Mouse (Mus musculus) heart, embryonic 14.5 days (tissue): Measurements from ENCODE around the gene Coa6. TPM values are rescaled to one million over a fixed set of nuclear protein-coding genes. Genes with fewer than 3 reads are reported as not detected.

Source experiments
- ATAC-seq: fragments of 200-750 bp; cut with Nextera tagmentation; 2 replicates; pipeline ENCODE4 v1.8.0; 2017; ENCODE audit warnings: low read depth, moderate TSS enrichment; ENCODE audit not compliant: insufficient number of reproducible peaks, insufficient read depth, low FRiP score
- H3K27ac ChIP-seq, 2 experiments: fragments of 200-500 bp in 1 of 2; fragments of 300-500 bp in 1 of 2; sonication (generic) in 1 of 2; replicated peaks in 1 of 2; 2 replicates each; pipeline ENCODE4 v1.5.1; 2012 to 2014; ENCODE audit warnings: low read depth in 2 of 2, low read length in 2 of 2, control low read depth in 1 of 2, mild to moderate bottlenecking in 1 of 2, mixed read lengths in 1 of 2; ENCODE audit not compliant: control insufficient read depth in 1 of 2, insufficient read depth in 1 of 2
- H3K27me3 ChIP-seq: fragments of 300-500 bp; sonication (generic); 2 replicates; pipeline ENCODE4 v1.6.1; 2014; ENCODE audit warnings: mild to moderate bottlenecking, low read length, control low read depth; ENCODE audit not compliant: control insufficient read depth, insufficient read depth
- H3K36me3 ChIP-seq: fragments of 300-500 bp; sonication (generic); 2 replicates; pipeline ENCODE4 v1.6.1; 2014; ENCODE audit warnings: mild to moderate bottlenecking, control low read depth, low read length, mixed read lengths; ENCODE audit not compliant: control insufficient read depth, insufficient read depth
- H3K4me1 ChIP-seq, 2 experiments: fragments of 200-500 bp in 1 of 2; fragments of 300-500 bp in 1 of 2; sonication (generic) in 1 of 2; 2 replicates each; pipeline ENCODE4 v1.6.1; 2012 to 2014; ENCODE audit warnings: low read length in 2 of 2, control low read depth in 1 of 2, mixed read lengths in 1 of 2; ENCODE audit not compliant: control insufficient read depth in 2 of 2, insufficient read depth in 2 of 2
- H3K4me2 ChIP-seq: fragments of 300-500 bp; sonication (generic); 2 replicates; pipeline ENCODE4 v1.6.1; 2014; ENCODE audit warnings: mild to moderate bottlenecking, low read length
- H3K4me3 ChIP-seq, 2 experiments: fragments of 200-500 bp in 1 of 2; fragments of 300-500 bp in 1 of 2; sonication (generic) in 1 of 2; 2 replicates each; pipeline ENCODE4 v1.5.1; 2012 to 2014; ENCODE audit warnings: low read length in 2 of 2, mild to moderate bottlenecking in 2 of 2, control low read depth in 1 of 2, low read depth in 1 of 2, moderate library complexity in 1 of 2; ENCODE audit not compliant: control insufficient read depth in 1 of 2, insufficient read depth in 1 of 2
- H3K9ac ChIP-seq: fragments of 300-500 bp; sonication (generic); 2 replicates; pipeline ENCODE4 v1.6.1; 2014; ENCODE audit warnings: mild to moderate bottlenecking, low read length
- H3K9me3 ChIP-seq: fragments of 300-500 bp; sonication (generic); 2 replicates; pipeline ENCODE4 v1.6.1; 2016; ENCODE audit warnings: low read length, control low read depth; ENCODE audit not compliant: control insufficient read depth
- WGBS: fragments of 180-500 bp; shearing (Covaris S2); extraction: QIAGEN DNeasy Blood & Tissue Kit; methylation state at CpG from one replicate; pipeline ENCODE4 v1.1.7; 2014; 5-methylcytosine and 5-hydroxymethylcytosine counted together
- polyA plus RNA-seq: library from polyadenylated mRNA; unstranded; fragments of >200 nt; fragmentation: Nextera tagmentation; extraction: Ambion mirVana; gene quantifications from 2 replicates; pipeline ENCODE4 v1.2.1, GENCODE M21; 2014

Coa6 gene
- polyA plus RNA-seq, 1 experiment from 2014 or later: 61.8 TPM

- ATAC-seq: no peak
- H3K9ac ChIP-seq: no peak overlapping the region
- no peak overlapping the region for H3K27ac ChIP-seq
- WGBS: 75% methylated on average over 1 of the region's 1 CpGs
- H3K27me3 ChIP-seq: no peaks in the 10 kb centered on the region
- no peaks in the 10 kb centered on the region for H3K9me3 ChIP-seq
- no peak overlapping the region for H3K4me2 ChIP-seq
- peaks cover 5 to 14% of the 10 kb centered on the region in 2 experiments for H3K4me1 ChIP-seq
- no peak overlapping the region for H3K4me3 ChIP-seq
- peaks cover 48% of the 10 kb centered on the region for H3K36me3 ChIP-seq
Observed at GRCm38 (mm10) chr8:126424946-126425345, 2.6 kb downstream of the Coa6 start.

GRCm38 (mm10) chr8:126429635-126430034, 7.3 kb downstream of the Coa6 start:
- no peak overlapping the region for H3K9ac ChIP-seq
- H3K9me3 ChIP-seq: no peaks in the 10 kb centered on the region
- H3K4me3 ChIP-seq: no peak overlapping the region
- H3K36me3 ChIP-seq: peaks cover 87% of the 10 kb centered on the region
- H3K27me3 ChIP-seq: no peaks in the 10 kb centered on the region
- no peaks in the 10 kb centered on the region for H3K4me1 ChIP-seq
- no peak overlapping the region for H3K4me2 ChIP-seq
- no peak overlapping the region for H3K27ac ChIP-seq
- WGBS: 86% methylated on average over 5 of the region's 5 CpGs
- no peak for ATAC-seq

GRCm38 (mm10) chr8:126433827-126434226, 11.5 kb downstream of the Coa6 start:
- no peaks in the 10 kb centered on the region for H3K4me1 ChIP-seq
- H3K9ac ChIP-seq: no peak overlapping the region
- H3K9me3 ChIP-seq: no peaks in the 10 kb centered on the region
- no peak overlapping the region for H3K4me2 ChIP-seq
- H3K36me3 ChIP-seq: peaks cover 86% of the 10 kb centered on the region
- WGBS: 73% methylated on average over 7 of the region's 7 CpGs
- no peak overlapping the region for H3K27ac ChIP-seq
- H3K4me3 ChIP-seq: no peak overlapping the region
- no peaks in the 10 kb centered on the region for H3K27me3 ChIP-seq
- ATAC-seq: no peak

GRCm38 (mm10) chr8:126438937-126439336, 16.6 kb downstream of the Coa6 start:
- no peak overlapping the region for H3K27ac ChIP-seq
- no peak for ATAC-seq
- H3K9me3 ChIP-seq: no peaks in the 10 kb centered on the region
- peaks cover 63% of the 10 kb centered on the region for H3K36me3 ChIP-seq
- H3K27me3 ChIP-seq: no peaks in the 10 kb centered on the region
- no peak overlapping the region for H3K9ac ChIP-seq
- no peaks in the 10 kb centered on the region for H3K4me1 ChIP-seq
- no peak overlapping the region for H3K4me3 ChIP-seq
- WGBS: 53% methylated on average over 2 of the region's 2 CpGs
- H3K4me2 ChIP-seq: no peak overlapping the region

- Histone ChIP-seq H3K9me3 (no peaks in the 10 kb centered on the region), H3K27ac (no peak overlapping the region), H3K4me3 (no peak overlapping the region), H3K36me3 (peaks cover 94% of the 10 kb centered on the region), H3K27me3 (no peaks in the 10 kb centered on the region), H3K4me1 (no peaks in the 10 kb centered on the region), H3K4me2 (no peak overlapping the region), H3K9ac (no peak overlapping the region)
- 89% methylated on average over 8 of the region's 8 CpGs for WGBS
- no peak for ATAC-seq
Observed at GRCm38 (mm10) chr8:126451158-126451557, 28.8 kb downstream of the Coa6 start.

- H3K4me1 ChIP-seq: no peaks in the 10 kb centered on the region
- no peak overlapping the region for H3K4me2 ChIP-seq
- 85% methylated on average over 7 of the region's 7 CpGs for WGBS
- no peak overlapping the region for H3K9ac ChIP-seq
- ATAC-seq: no peak
- peaks cover 85% of the 10 kb centered on the region for H3K36me3 ChIP-seq
- H3K9me3 ChIP-seq: no peaks in the 10 kb centered on the region
- H3K27me3 ChIP-seq: no peaks in the 10 kb centered on the region
- no peak overlapping the region for H3K4me3 ChIP-seq
- H3K27ac ChIP-seq: no peak overlapping the region
Observed at GRCm38 (mm10) chr8:126455383-126455782, 33.1 kb downstream of the Coa6 start.

- H3K9ac ChIP-seq: no peak overlapping the region
- H3K36me3 ChIP-seq: peaks cover 66% of the 10 kb centered on the region
- H3K4me1 ChIP-seq: no peaks in the 10 kb centered on the region
- 53% methylated on average over 3 of the region's 3 CpGs for WGBS
- no peak overlapping the region for H3K4me3 ChIP-seq
- H3K9me3 ChIP-seq: no peaks in the 10 kb centered on the region
- no peaks in the 10 kb centered on the region for H3K27me3 ChIP-seq
- H3K4me2 ChIP-seq: no peak overlapping the region
- H3K27ac ChIP-seq: no peak overlapping the region
- ATAC-seq: no peak
Observed at GRCm38 (mm10) chr8:126460274-126460673, 38.0 kb downstream of the Coa6 start.

- Histone ChIP-seq H3K36me3 (peaks cover 63% of the 10 kb centered on the region), H3K27me3 (no peaks in the 10 kb centered on the region), H3K9me3 (no peaks in the 10 kb centered on the region), H3K4me1 (no peaks in the 10 kb centered on the region), H3K27ac (no peak overlapping the region), H3K4me2 (no peak overlapping the region), H3K4me3 (no peak overlapping the region), H3K9ac (no peak overlapping the region)
- WGBS: 84% methylated on average over 7 of the region's 7 CpGs
- ATAC-seq: no peak
Observed at GRCm38 (mm10) chr8:126461735-126462134, 39.4 kb downstream of the Coa6 start.
